Mouse (Mus musculus) c-Kit-positive CD71-negative TER-119-negative erythroid progenitor cells, embryonic 14.5 days (primary cell): Measurements from ENCODE around the gene Crybb1.

ENCODE experiments used
- DNase-seq: peaks from one replicate; pipeline ENCODE4 v3.0.0-alpha.2; 2013; ENCODE audit warnings: low read depth

Crybb1 gene

DNA sequence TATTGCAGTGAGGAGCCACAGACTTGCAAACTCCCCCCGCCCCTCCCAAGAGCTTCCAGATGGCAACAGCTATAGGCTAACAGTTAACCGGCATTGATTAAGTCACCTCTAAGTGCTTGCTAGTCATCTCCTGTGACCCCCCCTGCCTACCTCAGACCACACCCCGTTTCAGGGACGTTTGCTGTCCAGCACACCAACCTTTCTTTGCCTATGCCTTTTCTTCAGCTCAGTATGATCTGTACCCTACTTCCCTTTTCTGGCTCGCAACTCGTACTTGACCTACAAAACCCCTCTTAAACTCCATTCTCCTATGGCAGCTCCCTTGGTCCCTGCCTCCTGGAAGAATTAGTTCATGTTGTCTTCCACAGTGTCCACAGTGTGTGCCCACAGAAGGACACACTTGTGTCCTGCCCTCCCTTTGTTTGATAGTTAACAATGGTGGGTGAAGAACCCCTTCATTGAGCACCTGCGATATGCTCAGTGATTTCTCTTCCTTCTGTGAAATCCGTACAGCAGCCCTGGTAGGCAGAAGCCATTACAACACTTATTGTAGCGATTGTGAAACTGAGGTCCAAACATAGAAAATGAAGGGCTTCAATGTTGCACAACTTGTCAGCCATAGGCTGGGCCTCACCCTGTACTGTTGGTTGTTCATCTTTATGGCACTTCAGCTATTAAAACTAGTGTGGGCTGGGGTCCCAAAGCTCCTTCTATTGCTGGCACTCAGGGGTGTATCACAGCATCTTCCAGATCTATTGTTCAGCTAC lies 10.6 kb downstream of the Crybb1 start:
- DNase-seq = no peak

DNA sequence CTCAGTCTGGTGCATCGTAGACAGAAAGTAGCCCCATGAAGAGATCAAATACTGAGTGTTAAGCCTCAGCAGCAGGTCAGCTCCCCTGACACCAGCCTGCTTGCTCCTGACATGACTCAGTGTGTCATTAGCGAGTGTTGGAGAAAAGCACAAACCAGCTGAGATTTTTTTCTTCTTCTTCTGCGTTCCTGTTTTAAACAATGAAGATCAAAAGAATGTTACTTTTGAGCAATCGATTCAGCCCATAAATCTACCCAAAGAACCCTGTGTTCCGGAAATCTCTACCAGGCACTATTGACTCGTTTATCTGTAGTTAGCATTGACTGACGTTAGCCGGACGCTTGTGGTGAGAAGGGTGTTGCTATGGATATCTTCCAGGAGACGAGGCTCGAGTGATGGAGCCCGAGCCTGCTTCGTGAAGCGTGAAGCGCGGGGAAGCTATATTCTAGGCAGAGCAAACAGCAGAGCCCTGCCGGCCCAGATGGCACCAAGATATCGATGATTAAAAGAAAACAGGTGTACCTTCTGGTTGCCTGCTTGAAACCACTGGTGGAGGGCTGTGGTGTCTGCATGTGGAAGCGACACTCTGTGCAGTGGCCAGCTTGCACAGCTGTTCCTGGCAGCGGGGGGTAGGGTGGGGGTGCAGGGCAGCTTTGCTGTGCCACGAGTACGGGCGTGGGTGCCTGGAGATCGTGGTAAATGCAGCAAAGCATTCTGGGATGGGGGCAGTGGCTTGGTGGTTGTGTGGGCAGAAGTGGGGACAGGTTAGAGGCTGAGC lies 15.3 kb downstream of the Crybb1 start:
- DNase-seq = no peak

DNA sequence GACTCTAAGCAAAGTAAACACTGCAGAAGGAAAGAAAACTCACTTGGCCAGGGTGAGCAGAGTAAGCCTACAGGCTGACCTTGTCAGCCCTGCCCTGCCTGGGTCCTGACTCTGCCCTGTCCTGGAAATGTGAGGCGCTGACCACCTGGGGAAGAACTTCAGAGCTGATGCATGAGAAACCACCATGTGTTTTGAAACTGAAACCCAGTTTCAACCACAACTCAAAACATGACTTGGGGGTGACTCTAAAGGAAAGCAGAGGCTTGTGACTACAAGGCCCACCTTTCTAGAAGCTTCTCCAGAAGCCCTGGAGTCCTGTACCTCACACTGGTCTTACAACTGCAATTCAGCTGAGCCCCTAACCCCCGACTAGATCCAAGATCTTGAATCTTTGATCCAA lies 17.3 kb downstream of the Crybb1 start:
- DNase-seq = no peak

DNA sequence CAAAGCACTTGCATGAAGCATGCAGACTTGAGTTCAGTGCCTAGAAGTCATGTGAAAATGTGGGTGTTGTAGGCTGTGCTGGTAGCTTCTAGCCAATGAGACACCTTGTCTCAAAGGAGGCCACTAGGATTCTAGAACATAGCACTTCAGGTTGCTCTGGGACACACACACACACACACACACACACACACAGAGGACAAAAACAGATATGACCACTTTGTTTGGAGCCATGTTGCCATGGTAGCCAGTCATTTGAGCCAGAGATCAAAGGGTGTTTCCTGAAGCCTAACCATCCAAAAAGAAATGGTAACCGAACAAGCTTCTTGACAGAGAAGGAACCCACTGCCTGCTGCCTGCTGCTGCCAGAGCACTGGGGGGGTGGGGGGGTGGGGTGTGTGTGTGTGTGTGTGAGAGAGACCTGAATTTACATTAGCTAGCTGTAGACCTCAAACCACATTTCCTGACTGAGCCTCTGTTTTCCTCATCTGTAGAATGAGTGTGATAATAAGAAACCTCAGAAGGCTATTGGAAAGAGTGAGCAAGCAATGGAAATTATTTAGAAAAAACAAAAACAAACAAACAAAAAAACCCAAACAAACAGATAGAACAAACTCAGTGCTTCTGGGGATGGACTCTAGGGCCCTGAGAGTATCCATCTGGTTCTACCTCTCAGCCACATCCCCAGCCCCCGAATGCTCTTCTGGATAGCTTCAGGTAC lies 18.3 kb downstream of the Crybb1 start:
- no peak for DNase-seq

DNA sequence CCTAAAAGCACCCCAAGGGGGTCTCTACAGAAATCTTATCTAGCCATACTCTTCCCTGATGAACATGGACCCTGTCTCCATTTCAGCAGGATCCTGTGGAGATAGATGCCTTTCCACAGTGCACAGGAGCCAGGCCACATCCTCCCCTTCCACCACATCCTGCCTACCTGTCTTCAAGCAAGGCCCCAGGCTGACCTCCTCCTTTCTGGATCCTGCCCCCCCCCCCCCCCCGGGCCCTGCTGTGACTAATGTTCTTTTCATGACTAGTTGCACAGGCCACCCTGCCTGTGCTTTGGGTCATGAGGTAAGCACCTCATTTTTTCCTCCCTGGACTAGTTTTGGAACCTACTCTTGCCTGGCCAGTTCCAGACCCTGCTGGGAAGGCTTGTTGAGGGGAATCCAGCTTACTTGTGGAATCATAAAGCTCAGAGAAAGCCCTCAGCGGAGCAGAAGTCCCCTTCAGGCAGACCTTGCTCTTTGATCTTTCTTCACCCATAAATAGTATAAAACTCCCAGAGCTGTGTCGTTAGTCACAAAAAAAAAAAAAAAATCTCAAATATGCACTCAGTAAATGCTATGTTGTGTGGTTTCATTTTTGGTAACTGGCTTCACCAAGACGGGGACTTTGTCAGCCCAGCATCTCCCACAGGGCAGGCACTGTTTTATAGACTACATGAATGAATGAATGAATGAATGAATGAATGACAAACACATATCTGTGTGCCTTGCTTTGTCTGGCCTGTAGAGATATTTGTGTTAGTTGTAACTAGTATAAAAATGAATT lies 19.6 kb downstream of the Crybb1 start:
- DNase-seq = no peak

DNA sequence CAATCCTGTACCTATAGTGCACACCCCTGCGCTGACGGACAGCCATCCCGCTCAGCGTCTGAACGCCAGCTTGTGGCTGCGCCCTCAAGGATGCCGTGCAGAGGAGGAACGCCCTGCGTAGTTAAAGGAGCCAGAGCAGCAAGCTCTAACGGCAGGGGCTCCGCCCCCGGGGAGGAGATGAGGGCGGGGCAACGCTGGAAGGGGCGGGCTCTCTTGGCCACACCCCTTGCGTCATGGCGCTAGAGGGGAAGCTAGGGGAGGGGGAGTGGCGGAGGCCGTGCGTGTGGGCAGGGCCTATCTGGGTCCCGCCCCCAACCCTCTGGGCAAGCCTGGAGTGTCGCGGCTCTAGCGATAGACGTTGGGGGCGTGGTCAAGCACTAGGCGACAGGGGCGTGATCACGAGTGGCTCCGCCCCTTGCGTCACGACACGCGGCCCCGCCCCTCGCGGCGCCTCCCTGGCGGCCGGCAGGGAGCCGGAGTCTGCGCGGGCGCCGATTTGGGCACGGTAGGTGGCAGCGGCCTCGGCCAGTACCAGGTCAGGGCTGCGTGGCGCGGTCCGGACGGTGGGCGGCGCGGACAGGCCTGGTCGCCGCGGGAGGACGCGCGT lies 20.8 kb downstream of the Crybb1 start, which contains the start of gene Tpst2:
Tpst2 (plus strand) TSS at position 425 of the 607 bp plus-strand sequence.
- DNase-seq = peak; percentile 98

DNA sequence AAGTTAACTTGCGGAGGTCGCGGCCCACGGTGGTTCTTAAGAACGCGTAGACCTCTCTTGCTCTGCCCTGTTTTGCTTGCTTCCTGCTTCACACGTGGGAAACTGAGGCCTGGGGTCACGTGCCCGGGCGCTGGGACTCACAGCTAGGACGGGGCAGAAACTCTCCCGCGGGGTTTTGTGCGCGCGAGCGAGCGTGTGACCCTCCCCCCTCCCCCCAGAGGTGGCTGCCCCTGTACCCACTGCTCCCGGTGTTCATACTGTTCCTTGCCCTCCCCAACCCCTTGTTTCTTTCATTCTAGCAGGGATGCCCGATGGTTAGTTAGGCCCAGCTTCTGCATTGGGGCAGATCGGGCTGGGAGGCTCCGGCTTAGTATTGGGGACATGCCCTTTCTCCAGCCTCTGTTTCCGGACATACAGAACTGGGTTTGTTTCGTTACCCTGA lies 21.3 kb downstream of the Crybb1 start:
- no peak for DNase-seq

DNA sequence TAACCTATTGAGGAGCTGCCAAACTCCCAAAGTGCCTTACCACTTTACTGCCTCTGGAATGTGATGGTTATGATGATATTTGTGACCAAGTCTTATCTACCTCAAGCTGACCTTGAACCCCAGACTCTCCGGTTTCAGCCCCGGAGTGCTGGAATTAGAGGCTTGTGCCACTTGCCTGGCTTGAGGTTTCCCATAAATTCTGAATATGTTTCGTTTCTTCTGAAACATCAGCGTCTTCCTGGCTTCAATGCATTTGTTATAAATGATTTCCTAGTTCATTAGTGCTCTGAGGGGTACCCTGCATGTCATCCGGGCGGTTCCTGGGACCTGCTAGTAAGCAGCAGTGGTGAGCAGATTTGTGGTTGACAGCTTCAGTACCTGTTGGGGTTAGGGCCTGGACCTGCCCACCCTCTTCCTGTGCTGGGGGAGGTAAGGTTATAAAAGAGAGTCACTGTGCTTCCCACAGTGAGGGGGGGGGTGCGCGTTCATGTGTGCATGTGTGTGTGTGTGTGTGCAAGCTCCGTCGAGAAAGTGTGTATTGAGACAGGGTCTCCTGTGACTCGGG lies 22.4 kb downstream of the Crybb1 start:
- DNase-seq = no peak

DNA sequence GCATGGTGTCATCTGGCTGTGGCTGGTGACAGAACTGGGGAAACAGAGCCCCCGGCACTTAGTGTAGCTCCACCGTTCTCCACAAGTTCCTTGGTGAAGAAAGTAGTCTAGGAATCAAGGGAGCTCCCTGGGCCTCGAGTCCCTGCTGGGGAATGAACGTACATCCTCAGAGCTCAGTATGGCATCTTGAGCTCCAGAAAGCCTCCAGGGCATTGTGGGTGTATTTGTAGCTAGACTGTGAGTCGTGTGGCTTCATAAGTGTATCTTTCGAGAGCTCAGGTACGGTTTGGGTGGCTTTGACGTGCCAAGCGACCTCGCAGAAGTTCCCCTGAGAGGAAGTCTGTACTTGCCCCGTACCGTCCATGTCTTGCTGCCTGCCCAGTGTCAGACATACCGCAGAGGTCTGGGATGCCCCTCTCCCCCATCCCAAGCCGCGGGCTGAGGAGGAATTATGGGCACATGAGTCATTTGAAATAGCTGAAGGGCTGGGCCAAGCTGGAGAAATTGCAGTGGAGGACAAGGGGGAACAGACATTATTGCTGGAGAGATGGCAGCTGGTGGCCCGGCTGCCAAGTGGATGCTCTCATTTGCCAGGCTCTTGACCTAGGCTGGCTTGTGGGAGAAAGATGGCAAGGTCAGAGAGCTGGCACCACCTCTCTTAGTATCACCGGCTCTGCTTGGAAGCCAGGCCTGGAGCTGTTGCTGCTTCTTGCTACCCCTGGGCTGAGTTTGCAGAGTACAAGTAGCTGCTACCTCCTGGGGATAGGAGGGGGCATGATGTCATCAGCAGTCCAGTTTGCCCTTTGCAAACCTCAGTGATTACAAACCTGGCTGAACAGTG lies 23.8 kb downstream of the Crybb1 start:
- no peak for DNase-seq

DNA sequence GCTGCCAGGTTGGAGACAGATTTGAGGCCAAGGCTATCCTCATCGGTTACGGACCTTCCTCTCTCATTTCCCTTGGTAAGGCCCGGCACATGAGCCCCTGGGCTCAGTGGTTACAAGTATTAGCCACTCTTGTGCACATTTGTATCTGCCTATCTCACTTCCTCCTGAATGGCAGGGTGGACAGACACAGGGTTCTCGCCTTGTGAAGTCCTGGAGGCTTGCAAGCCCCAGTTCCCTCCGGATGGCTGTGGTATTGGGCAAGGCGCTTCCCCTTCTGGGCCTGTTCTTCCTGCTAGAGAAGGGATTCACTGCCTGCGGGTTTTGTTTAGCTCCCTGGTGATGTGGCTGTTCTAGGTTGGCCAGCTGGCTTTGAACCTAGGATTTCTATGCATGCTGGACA lies 24.5 kb downstream of the Crybb1 start:
- no peak for DNase-seq

DNA sequence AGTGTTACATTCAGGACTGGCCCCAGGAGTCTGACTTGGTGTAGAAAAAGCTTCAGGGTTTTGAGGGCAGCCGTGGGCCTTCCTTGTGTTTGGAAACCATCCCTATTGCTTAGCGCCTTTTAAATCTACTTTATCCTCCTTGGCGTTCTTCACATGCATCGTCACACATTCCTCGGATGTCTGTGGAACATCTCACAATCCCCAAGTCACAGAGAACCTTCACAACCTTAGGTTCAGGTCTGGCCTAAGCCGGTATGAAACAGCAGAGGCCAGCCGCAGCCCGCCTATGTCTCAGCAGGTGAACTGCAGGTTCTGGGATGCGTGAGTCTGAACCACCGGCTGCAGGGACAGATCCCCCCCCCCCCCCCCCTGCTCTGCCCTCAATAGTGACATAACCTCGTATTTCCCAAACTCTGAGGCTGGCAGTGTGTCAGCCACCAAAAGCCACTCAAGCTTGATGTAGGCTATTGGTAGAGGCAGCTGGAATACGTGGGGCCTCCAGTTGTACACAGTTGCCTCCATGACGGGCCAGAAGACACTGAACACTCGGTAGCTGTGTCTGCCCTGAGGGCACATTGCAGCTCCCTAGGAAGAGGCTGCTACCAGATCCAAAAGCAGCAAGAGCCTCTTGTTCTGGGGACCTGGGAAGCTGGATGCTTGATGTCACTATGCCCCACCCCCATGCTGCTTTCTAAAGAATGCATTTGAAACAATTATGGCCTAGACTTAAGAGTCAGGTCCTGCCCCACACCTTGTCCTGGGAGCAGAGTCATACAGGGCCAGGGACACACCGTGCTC lies 25.4 kb downstream of the Crybb1 start:
- no peak for DNase-seq

DNA sequence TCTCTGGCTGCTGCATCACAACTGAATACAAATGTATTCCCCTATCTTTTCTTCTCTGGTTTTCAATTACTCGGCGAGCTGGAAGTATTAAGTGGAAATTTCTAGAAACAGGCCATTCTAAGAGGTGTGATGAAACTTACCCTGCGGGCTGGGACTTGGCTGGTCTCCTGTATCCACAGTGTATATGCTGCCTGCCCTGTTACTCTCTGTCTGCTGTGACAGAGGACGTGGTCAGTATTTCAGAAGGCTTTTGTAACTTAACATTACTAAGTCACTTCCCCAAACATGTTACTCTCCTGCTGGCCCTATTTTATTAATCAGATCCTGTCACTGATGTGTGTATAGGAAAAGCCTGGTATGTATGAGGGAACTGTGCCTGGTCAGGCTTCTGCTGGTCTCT lies 26.1 kb downstream of the Crybb1 start:
- DNase-seq = no peak

DNA sequence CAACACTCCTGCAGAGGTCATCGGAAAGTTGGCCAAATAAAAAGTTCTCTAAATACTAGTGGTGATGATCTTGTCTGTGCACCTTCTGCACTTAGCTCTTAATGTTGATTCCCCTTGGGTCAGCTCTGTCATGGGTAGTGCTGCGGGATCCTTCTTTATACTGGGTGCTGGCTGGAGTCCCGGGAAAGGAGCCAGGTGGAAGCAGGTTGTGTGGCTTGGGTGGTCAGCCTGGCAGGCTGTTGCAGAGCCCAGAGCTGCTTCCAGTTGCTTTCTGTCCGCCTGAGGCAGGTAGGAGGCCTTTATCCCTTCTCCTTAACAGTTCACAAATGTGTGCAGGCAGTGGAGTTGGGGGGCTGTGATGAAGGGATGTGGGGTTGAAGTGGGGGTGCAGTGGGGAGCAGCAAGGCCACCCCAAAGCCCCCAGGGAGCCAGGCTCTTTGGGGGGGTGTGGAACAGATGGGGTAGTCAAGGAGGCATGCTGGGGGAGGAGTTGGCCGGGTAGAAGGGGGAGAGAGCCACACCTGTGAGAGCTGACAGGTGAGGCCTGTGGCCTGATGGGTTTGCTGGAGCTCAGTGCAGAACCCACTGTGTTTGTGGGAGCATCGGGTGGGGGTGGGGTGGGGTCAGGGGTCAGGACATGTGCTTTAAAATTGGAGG lies 26.6 kb downstream of the Crybb1 start:
- DNase-seq = no peak

DNA sequence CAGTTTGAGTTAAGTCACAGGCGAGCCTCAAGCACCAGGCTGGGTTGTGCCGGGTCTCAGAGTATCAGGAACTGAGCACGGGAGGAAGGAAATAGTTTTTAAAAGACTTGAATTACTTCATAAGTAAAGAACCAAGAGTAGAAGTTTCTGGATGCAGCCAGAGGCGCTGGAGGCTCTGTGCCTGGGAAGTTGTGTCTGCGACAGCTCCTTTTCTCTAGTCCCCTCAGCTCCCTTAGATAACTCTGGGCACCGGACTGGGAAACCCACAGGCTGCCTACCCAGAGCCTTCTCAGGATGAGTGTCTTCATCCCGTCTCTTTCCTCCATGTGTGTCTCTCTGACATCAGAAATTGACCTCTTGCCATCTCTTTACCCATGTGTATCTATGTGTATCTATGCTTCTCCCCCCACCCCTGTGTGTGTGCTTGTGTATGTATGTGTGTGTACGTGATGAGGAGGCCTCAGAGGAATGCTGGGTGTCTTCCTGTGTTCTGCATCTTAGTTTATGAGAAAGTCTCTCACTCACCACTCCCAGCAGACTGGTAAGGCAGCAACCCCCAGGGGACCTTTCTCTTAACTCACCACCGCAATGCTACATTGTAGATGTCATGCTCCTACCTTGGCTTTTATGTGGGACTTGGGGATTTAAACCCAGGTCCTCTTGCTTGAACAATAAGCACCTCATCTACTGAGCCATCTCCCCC lies 27.3 kb downstream of the Crybb1 start:
- no peak for DNase-seq

DNA sequence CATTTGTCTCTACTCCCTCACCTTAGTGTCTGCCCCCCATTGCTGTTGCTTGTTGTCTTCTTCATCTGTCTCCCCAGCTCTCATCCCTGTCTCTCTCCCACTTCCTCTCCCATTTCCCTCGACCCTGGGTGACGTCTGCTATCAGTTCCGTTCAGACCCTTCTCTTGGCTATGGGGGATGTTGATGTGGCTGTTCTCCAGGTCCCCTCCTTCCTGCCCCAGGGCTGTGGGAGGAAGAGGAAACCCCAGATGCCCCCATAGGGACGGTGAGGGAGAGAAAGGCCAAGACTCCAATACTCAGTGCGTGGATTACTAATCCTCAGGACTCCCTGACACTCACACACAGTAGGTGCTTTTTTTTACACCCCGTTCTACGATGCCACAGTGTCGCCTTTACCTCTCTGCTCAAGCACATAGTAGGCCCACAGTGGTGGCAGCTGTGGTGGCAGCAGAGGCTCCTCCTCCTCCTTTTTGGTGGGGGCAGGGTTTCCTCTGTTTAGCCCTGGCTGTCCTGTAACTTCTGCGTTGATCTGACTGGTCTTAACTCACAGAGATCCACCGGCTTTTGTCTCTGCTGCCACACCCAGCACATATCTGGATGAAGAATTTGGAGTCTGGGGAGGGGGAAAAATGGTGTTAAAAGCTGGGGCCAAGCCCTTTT lies 28.1 kb downstream of the Crybb1 start:
- no peak for DNase-seq

DNA sequence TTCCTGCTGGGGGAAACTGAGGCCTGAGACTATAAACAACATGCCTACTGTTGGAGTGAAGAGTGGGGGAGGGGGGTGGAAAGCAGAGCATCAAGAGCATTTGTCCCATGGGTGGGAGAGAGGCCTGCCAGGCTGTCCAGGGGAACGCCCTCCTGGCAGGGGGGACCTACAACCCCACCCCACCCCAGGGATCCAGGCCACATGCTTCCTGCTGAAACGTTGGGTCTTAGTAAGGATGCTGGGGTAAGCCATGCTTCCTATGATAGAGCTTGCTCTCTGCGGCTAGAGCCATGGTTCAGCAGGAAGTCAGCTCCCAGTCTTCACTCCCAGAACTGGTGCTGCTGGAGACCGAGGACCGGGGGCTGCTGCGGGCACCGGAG lies 28.6 kb downstream of the Crybb1 start:
- no peak for DNase-seq

DNA sequence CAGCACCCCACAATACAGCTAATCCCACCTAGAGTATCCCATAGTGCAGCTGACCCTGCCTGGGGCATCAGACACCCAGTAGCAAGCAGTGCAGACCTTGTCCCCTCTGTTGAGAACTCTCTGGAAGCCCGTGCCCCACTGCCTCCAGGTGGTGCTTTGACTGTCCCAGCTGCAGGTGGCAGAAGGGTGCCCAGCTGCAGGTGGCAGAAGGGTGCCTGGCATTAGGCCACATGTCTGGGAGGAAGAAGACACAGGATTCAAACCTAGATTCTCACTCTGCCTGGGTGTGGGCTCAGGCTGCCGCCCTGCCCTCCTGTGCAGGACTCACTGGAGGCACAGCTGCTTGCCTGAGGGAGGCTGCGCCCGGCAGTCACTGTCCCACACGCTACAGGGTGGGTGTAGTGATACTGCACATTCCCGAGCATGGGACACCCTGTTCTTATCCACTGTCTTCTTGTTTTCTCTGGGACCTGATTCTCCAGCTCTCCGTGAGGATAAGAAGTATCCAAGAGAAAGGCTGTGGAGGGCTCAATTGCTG lies 30.0 kb downstream of the Crybb1 start:
- DNase-seq = no peak

DNA sequence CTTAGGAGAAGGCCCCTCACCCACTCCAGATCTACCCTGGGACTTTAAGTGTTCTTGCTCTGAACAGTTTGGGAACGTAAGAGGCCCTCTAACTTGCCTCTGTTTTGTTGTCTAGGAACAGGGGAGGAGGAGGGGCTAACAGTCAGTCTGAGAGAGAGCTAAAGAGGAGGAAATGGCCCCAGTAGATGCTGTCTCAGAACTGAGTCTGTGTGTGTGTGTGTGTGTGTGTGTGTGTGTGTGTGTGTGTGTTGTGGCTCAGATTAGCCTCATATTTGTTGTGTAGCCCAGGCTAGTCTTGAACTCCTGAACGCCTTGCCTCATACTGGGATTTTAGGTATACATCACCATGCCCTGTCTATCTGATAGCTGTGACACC lies 31.0 kb downstream of the Crybb1 start:
- DNase-seq = no peak
